Mouse (Mus musculus) activated CD4-positive, CD25-positive, alpha-beta regulatory T cell, adult 4 months (primary cell): Measurements from ENCODE around the gene Hopx. TPM values are rescaled to one million over a fixed set of nuclear protein-coding genes. Genes with fewer than 3 reads are reported as not detected.
A peak's percentile ranks its signal among the peaks of the same experiment; 100 is the strongest.
"Not testable (repeated sequence)": the region's sequence is repeated elsewhere in the genome, so short reads cannot be mapped to it uniquely, and the experiment has no call there.

Experiments used
- ATAC-seq: one replicate; pipeline ENCODE4 v1.8.0; 2017
- polyA plus RNA-seq, 2 experiments: library from polyadenylated mRNA; unstranded; fragments of 100-300 nt; shearing (Covaris generic); gene quantifications; one replicate each; pipeline ENCODE4 v1.2.1; 2017

Gene Hopx
- polyA plus RNA-seq, 2 experiments from 2014 or later, result 17.5 to 20.6 TPM

GRCm38 (mm10) chr5:77099997-77100380 lies 14.9 kb downstream of the Hopx start:
- ATAC-seq, result no peak

DNA sequence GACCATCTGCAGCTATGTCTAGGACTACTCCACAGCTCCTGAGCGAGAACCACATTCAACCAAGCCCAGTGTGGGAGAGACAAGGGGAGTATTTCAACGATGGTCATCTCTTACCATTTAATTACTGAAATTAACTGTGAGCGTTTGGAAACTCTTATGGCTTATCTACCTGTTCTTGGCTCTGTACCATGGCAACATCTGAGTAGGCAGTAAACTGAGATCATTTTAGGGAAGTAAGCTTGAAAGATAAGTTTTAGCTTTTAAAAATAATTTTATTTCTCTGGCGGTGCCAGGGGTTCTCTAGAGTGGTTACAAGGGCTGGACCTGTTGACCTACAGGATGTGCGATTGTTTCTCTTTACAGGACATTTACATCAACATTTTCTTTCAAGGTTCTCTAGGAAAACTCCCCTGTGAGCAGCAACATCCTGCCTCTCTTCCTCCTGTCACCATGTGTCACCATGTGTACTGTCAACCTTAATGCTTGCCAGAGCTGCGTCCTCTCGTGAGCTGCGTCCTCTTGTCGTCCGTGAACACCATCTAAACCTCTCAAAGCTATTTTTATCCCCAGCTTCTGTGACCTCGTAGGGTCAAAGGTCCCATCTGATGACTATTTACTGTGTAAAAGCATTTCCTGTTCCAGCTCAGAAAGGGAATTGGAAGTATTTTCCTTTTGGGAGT lies 15.5 kb downstream of the Hopx start:
- ATAC-seq, result no peak

DNA sequence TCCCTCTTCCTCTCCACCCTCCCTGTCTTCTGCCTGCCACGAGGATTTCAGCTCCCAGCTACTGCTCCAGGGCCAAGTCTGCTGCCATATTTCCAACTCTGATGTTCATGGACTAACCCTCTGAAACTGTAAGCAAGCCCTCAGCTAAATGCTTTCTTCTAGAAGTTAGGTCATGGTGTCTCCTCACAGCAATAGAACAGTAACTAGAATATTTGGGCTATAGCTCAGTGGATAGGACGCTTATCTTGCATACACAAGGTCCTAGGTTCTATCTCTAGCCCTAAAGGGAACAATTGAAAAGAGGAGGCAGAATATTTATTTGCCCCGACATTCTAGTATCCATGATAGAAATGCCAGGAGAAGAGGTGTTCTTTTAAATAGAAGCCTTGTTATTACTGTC lies 16.0 kb downstream of the Hopx start:
- ATAC-seq, result no peak

DNA sequence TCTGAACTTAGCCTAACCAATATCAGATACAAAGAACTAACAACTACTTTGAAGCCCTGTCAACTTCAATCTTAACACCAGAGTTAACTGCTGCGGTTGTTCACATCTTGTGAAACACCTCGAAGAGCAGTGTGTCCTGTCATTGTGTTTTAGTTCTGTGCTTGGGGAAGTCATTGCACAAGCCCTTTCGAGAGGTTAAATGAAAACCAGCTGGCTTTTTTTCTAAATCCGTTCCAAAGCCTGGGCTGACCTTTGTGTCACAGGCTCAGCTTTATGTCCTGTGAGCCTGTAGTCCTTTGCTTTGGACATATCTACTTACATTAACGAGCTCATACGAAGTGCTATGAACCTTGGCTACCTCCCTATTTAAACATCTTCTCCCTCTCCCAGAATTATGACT lies 17.2 kb downstream of the Hopx start:
- no peak for ATAC-seq

- ATAC-seq, result not testable (repeated sequence)
These were observed 18.7 kb downstream of the Hopx start for GRCm38 (mm10) chr5:77096194-77096593.

GRCm38 (mm10) chr5:77094510-77095491 lies 20.1 kb downstream of the Hopx start:
- peak; percentile 71 for ATAC-seq

DNA sequence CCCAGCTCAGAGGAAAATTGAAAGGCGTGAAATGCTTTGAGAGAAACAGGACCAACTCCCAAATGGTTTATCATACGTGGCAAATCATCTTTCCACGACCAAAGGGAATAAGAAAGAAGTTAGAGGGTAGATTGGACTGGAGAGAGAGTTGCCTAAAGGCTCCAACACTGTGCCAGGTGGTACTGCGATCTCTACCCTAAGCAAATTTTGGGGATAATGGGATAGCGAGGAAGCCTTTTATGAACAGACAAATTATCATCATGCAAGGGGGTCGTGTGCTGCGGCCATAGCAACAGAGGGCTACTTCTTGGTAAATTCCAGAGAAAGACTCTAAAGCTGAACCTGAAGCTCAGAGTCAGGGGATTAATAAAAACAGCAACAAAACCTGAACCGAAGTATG lies 21.0 kb downstream of the Hopx start:
- ATAC-seq, result no peak

GRCm38 (mm10) chr5:77092531-77092930 lies 22.4 kb downstream of the Hopx start:
- ATAC-seq, result peak; percentile 47

- no peak for ATAC-seq
These were observed 23.0 kb downstream of the Hopx start for GRCm38 (mm10) chr5:77091923-77092322.

DNA sequence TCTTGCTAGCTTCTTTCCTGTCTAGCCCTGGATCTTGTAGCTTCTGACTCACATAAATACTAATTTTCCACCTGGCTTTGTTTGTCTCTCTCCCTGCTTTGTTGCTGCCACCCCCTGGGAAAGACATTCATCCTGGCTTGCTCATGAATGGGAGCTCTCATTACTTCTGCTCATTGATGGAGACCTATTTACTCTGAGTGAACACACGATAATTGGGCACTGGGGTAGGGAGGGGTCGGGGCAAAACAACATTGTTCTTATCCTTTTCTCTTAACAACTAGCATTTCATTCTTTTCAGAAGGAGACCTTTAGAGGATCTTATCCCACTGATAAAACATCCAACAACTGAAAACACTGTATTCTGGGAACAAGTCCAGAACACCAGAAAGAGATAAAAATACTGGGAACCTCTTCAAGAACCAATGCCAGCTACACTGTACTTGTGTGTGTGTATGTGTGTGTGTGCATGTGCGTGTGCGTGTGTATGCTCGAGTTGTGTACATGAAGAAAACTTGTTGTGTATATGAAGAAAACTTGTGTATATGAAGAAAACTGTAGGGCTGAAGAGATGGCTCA lies 24.3 kb downstream of the Hopx start:
- ATAC-seq, result no peak

DNA sequence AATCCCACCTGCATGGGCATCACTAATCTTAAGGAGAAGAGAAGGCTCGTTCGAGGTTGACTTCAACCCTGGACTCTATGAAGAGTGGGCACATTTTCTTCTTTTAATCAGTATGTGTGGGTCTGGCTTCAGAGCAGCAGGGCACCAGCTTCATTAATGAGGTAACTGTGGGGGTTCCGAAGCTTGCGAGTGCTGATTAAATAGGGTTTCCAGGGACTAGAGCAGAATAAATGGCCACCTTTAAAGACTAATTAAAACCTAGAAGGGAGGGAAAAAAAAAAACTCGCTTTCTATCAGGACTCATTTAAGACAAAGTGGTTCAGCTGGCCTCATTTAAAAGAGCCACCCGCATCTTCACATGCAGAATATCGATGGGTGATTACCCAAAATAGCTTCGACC lies 25.0 kb downstream of the Hopx start:
- ATAC-seq, result no peak

DNA sequence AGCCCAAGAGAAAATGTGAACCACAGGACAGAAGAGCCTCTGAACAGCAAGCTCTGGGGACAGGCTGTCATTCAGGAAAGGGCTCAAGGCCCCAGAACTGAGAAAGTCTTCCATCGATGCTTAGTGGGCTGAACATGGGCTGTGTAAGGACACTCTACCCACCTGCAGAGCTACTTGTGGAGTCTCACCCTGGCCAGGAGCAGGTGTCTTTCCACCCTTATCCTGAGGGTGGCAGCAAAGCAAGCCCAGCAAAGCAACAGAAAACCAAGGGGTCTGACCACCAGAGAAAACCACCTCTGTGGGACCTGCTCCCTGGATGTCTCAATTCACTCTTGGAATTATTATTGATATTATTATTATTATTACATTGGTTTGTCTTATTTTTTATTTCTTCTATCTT lies 25.6 kb downstream of the Hopx start:
- ATAC-seq, result peak; percentile 26

- no peak for ATAC-seq
These were observed 27.8 kb downstream of the Hopx start for GRCm38 (mm10) chr5:77087122-77087521.

DNA sequence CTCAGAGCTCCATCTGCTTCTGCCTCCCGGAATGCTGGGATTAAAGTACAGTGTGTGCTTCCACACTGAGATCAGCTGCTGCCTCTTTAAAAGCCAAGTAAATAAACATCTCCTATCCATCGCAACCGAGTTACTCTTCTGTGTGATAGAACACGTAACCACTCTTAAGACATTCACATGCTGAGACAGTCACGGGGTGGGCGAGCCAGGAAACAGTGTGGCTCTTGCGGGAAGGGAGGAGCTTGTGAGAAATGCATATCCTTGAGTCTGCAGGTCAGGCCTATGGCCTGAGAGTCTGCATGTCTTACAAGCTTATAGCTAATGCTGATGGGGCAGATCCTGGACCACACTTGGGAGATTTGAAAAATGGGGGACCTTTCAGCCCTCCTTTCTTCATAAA lies 28.4 kb downstream of the Hopx start:
- ATAC-seq, result no peak

DNA sequence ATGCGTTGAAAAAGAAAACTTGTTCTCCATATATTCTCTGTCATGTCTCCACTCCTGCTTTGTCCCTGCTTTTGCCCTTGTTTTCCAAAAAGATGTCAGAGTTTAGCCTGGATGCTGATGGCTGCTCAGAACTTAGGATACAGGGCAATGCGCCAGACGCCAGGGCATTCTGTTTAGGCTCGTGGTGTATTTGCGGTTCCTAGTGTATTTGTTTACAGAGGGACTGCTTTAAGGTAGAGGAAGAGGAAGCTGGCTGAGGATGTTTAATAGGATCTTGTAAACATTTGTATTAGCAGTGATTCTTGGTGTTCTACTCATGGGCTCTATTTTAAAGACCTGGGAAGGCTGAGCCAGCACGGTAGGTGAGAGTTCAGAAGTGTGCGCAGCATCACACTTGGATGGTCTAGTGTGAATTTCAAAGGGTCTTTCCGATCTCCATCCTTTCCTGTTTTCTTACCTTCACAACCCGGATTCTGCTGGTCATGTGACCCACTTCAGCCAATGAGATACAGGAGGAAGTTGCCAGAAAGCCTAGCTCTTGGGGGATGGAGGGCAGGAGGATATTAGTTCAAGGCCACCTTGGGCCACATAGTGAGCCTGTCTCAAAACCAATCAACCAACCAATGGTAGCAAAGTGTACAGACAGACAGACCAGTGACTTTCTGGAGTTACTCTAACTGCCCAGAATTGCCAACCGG lies 29.0 kb downstream of the Hopx start:
- ATAC-seq, result no peak

DNA sequence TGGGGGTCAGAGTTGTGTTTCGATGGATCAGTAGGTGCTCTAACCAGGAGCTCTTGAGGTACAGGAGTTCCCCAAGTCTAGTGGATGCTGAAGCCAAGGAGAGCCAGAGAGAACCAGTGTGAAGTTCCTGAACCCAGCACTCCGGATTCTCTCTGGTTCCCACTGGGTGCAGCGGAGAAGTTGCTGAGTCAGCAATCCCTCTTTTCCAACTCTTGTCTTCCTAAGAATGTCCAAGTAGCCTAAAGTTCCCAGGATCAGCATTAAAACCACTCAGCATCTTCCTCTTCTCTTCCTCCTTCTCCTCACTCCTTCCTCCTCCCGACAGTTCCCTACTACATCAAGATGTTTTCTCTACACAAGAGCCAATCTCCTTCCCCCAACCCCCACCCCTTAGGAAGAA lies 30.5 kb downstream of the Hopx start:
- ATAC-seq, result no peak

- ATAC-seq, result no peak
These were observed 32.2 kb downstream of the Hopx start for GRCm38 (mm10) chr5:77082735-77083134.

DNA sequence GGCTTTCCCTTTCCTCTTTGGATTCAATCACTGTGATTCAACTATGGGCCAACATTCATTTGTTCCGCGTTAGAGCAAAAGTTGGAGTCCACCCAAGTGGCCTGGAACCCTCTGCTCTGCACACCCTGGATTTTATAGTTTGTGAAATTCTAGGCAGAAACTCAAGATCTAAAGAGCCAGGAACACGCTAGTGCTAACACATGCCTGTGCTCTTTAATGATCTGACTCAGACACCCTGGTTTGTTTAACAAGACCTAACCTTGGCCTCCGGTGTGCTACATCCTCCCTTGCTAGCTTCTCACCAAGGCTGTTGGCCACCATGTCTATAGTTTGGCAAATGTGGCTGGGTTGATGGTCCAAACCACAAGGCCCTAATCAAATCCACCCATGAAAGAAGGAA lies 34.2 kb downstream of the Hopx start:
- ATAC-seq, result no peak

DNA sequence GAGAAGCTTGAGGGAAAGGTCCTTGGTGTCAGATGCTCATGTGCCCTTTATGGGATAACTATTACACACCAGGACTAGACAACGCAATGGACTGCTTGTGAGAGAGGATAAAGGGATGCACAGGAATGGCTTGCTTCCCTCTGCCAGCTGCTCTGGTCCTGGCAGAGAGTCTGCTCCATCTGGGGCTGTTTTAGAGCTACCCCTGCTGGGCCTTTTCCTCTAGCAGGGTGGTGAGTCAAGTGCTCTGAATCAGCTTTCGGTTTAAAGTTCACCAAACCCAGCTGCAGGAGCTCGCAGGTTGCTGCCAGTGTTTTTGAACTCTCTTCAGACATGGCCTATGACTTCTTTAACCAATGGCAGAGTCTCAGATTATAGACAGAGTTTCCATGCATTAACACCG lies 39.0 kb downstream of the Hopx start:
- no peak for ATAC-seq

DNA sequence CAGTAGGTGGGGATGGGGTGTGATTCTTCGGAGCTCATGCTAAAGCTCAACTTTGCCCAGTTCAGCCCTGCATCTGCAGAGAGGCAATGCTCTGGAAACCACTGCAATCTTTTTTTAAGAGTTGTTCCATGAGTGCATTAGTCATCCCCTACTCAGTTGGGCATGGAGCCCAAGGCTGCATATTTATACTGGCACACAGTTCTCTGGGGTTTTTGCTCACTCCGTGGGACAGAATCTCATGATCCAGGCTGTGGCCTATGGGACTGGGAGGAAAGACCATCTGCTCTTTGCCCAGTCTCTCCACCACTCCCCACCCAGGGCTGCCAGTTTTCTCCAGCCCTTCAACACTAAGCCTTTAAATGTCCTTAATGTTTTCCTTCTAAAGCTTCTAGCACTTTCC lies 40.0 kb downstream of the Hopx start:
- no peak for ATAC-seq

DNA sequence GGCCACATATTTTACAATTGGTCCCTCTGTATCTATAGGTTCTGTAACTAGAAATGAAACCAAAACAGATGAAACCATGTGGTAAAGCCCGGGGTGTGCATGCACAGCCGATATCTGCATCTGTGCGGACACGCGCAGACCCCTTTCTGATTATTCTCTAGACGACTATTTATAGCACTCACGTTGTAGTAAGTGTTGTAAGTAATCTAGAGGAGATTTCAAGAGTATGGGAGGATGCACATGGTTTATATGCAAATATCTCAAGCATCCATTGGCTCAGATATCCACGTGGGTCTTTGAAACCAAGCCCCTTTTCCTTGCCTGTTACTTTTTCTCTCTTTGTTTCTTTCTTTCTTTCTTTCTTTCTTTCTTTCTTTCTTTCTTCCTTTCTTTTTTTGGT lies 41.1 kb downstream of the Hopx start:
- ATAC-seq, result no peak

- no peak for ATAC-seq
These were observed 43.3 kb downstream of the Hopx start for GRCm38 (mm10) chr5:77071626-77072025.

DNA sequence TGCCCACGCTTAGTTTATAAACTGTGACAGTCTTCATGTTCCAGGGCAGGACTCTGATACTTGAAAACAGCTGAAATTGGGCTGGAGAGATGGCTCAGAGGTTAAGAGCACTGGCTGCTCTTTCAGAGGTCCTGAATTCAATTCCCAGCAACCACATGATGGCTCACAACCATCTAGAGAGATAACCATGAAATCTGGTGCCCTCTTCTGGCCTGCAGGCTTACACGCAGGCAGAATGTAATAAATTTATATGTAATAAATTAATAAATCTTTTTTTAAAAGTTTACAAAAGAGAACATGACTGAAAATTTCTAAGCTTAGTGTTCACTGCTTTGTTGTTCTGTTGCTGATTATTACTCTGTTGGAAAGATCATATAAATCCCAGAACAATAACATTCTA lies 43.9 kb downstream of the Hopx start:
- no peak for ATAC-seq
